Mouse (Mus musculus) ZHBTc4 (cell line): ENCODE data around the gene Ccdc85b.
"Not testable (repeated sequence)": the region's sequence is repeated elsewhere in the genome, so short reads cannot be mapped to it uniquely, and the experiment has no call there.

ENCODE experiments used
- DNase-seq: peaks from one replicate; pipeline ENCODE4 v3.0.0-alpha.2; 2011; ENCODE audit warnings: low read depth, low spot score

The Ccdc85b gene

DNA sequence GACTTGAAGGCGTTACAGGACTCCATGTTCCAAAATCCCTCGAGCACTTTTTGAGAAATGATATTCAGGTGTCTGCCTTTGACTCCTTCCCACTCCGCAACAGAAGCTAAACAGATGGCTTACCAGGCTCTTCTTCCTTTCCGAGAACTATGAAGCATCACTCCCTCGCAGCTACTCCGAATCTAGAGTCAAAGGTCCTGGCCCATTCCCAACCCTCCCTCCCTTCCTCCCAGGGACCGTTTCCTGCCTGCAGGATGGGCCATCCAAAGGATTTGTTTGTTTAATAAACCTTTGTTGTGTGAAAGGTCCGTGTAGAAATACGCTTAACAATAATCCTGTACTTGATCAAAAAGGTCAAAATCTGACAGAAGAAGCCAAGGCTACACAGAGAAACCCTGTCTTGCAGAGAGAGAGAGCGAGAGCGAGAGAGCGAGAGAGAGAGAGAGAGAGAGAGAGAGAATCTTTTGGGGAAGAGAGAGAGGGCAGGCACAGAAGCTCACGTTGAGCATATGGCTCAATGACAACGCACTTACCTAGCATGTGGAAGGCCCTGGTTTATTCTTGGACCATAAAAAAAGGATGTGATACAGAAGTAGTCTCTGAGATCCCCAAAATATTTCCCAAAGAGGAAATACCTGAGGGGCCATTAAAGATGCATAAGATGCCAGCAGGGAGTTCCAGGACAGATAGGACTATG is at the start of gene Ccdc85b:
Ccdc85b (minus strand) TSS at position 149 of the 697 bp plus-strand sequence.
- DNase-seq = no peak

- DNase-seq = no peak
Observed at GRCm38 (mm10) chr19:5503687-5504086, 46.0 kb upstream of the Ccdc85b start, which contains the start of gene 1700020D05Rik. 1700020D05Rik (minus strand) TSS chr19:5503787.

DNA sequence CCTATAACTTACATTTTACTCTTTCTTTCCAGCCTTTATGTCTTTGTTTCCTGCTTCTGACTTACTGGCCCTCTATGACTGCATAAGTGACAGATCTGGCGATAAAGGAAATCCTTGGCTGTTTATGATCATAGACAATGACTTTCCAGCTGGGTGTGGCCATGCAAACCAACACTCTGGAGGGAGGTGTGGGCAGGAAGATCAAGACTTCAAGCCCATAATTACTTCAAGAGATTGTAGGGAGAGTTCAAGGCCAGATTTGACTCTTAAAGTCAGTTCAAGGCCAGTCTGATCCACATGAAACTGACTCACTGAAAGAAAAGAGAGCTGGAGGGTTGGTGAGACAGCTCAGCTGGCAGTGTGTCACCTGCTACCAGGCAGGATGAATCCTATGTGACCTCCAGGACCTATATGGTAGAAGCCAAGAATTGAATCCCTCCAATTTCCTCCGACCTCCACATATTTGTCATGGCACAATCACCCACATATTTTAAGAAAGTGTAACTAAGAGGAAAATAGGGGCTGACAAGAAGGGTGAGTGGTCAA is 42.7 kb upstream of the Ccdc85b start:
- no peak for DNase-seq

- DNase-seq = no peak
Observed at GRCm38 (mm10) chr19:5496052-5496370, 38.3 kb upstream of the Ccdc85b start.

GRCm38 (mm10) chr19:5495353-5496051 is 37.8 kb upstream of the Ccdc85b start:
- DNase-seq = peak; percentile 53

- DNase-seq = no peak
Observed at GRCm38 (mm10) chr19:5494314-5494713, 36.6 kb upstream of the Ccdc85b start.

DNA sequence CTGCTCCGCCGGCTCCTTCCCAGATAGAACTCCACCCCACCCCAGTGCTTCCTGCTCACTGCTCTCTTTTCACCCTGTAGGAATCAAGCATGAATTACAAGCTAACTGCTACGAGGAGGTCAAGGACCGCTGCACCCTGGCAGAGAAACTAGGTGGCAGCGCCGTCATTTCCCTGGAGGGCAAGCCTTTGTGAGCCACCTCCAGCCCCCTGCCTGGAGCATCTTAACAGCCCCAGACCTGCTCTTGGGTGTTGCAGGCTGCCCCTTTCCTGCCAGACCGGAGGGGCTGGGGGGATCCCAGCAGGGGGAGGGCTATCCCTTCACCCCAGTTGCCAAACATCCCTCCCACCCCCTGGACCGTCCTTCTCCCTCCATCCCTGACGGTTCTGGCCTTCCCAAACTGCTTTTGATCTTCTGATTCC is 35.6 kb upstream of the Ccdc85b start:
- peak; percentile 82 for DNase-seq

- DNase-seq = no peak
Observed at GRCm38 (mm10) chr19:5492641-5493040, 34.9 kb upstream of the Ccdc85b start.

- peak; percentile 91 for DNase-seq
Observed at GRCm38 (mm10) chr19:5490898-5491708, 33.4 kb upstream of the Ccdc85b start.

GRCm38 (mm10) chr19:5490313-5490897 is 32.7 kb upstream of the Ccdc85b start, which contains the start of gene Cfl1:
Cfl1 (plus strand) TSS chr19:5490455.
- DNase-seq = peak; percentile 99

DNA sequence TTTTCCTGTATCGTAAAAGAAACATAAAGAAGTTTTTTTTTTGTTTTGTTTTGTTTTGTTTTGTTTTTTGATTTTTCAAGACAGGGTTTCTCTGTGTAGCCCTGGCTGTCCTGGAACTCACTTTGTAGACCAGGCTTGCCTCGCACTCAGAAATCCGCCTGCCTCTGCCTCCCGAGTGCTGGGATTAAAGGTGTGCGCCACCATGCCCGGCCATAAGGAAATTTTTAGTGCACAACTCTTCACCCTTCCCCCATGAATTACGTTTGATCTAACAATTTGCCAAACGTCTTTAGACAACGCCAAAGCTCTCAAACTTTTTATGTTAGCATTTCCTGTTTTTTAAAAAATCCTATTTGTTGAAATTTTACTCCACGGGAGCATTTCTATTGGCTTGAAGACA is 32.0 kb upstream of the Ccdc85b start:
- DNase-seq = not testable (repeated sequence)

- peak; percentile 99 for DNase-seq
Observed at GRCm38 (mm10) chr19:5488878-5489571, 31.3 kb upstream of the Ccdc85b start.

DNA sequence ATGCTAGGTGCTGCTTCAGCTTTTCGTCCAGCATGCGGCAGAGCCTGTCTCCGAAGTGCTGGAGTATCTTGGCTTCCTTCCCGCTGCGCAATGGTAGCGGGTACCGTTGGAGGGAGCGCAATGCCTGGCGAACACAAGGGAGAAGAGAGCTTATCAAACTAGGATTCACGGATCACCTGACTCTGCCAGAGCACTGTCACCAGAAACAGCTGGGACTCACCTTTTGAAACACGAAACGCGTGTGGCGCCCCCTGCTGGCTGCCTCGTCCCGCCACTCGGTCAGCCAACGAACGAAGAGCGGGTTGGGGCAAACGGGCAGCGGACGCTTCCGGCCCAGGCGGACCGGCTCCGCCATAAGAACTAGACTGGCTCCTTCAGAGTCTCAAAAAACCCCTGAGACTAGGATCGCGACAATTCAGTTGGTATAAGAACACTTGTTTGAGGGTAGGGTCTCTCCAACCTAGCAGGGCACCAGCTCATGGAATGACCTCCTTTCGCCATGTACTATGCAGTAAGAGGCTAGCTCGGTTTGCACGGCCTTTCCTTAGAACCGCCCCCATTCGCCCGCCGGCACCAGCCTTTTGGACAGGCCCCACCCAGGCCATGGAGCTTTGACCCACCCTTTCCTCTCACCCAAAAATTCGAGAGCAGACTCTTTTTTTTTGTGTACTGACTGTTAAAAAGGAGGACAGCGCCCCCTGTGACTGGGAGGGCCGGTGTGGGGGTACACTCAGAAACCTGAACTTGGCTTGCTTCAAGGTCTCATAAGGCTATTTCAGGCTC is 30.3 kb upstream of the Ccdc85b start, which contains the start of gene Mus81:
Mus81 (minus strand) TSS at position 635 of the 783 bp plus-strand sequence.
- peak; percentile 98 for DNase-seq

DNA sequence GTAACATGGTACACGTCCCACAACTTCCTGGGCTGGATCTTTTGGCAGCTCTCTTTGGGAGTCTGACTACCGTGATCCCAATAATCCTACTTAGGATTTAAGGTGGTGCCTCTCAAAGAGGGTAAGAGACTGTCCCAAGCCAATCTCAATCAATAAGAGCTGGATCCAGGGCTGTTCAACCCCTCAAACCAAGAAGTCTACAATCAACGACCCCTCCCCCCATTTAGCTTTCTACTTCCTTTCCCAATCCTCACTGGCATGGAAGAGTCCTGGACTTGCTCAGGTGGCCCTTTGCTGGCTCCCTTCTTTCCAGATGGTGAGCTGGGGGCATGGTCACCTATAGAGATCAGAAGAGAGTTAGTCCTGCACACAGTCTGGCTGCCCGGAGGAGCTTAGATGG is 29.1 kb upstream of the Ccdc85b start:
- no peak for DNase-seq

GRCm38 (mm10) chr19:5486286-5486685 is 28.6 kb upstream of the Ccdc85b start:
- DNase-seq = no peak

GRCm38 (mm10) chr19:5485821-5486220 is 28.1 kb upstream of the Ccdc85b start:
- no peak for DNase-seq

DNA sequence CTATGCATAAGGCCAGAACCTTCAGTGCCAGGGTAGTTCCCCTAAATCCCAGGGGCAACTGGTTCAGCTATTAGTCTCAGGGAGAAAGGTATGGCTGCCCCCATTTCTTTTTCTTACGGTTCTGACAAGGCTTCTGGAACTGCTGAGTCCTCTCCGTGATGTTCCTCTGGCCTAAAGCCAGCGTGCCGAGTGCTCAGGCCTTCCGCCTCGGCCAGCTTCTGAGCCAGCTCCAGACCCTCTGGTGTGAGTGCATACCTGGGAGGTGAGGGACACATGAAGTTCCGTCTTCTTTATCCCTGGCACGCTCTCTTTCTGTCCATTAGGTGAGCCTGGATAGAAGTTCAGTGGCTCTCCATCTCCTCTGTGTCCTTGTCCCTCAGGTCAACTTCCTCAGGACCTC is 27.7 kb upstream of the Ccdc85b start:
- DNase-seq = no peak

- DNase-seq = no peak
Observed at GRCm38 (mm10) chr19:5484496-5484895, 26.8 kb upstream of the Ccdc85b start.

DNA sequence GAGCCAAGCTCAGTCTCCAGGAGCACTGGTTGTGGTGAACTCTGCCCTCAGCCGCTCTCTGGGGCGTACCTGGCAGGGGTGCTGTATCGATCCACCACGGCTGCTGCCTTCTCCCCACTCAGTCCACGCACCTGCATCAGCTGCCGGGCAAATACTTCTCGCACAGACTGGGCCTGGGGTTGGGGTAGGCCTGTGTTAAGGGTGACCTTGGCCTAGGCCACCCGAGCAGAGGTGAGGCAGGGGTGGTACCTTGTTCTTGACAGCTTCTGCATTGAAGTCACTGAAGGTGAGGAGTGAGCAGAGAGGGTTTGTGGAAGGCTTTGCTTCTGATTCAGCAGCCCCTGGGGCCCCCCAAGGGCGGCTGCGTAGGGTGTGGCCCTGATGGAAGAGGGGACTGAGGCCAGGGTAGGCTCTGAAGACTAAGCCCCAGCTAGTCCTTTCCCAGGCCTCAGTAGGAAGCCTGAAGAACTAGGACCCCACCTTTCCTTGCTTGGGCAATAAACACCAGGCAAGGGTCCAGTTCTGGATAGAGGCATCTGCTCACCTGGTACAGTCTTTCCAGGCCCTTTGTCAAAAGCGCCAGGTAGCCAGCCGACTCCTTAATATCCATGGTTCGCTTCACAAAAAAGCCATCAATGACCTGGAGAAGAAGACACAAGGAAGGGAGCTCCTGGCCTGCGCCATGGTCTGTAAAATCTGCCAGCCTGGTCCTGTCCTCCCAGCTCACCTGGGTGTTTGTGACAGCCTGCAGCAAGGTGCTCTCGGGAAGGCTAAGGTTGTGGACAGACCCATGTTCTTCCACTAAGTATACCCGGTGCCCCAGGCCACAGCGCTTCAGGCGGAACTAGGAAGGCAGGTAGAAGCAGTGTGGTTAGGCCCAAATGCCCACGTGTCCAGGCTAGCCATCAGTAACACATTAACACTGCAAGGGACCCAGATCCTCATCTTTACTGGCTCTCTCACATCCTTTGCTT is 26.0 kb upstream of the Ccdc85b start:
- no peak for DNase-seq
